In the genomic region with DNA sequence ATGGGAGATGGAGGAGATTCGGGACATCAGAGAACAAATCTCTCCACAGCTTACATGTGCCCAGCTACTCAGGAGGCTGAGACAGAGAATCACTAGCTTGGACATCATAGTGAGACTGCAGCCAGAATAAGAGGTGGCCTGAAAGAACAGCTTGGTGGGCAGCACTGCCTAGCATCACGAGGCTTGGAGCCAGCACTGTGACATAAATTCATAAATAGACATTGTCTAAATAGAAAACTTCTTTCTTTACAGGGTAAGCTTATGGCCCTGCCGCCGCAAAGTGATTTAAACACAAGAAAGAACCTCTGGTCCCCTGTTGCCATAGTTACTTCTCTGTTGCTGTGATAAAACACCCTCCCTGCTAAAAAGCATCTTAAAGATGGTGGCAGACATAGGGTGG, we compare ENCODE assay signal across 21 mouse cellular contexts. TPM values are rescaled to one million over a fixed set of nuclear protein-coding genes. Genes with fewer than 3 reads are reported as not detected.
"Had no signal": no experiment of that assay in that cellular context is flagged by ENCODE, and none has a peak within 500 bp of the region (broad histone marks: within the 10 kb centered on the region; RNA-seq: fewer than 3 reads in every experiment).

No protein-coding gene starts in this region.

- H3K27ac ChIP-seq: kidney, postnatal 0 days; layer of hippocampus, adult 2 months; macrophage; midbrain, embryonic 13.5 days; neural tube, embryonic 13.5 days had no signal

- H3K36me3 ChIP-seq: liver, embryonic 13.5 days; midbrain, embryonic 13.5 days; neural tube, embryonic 13.5 days had no signal

- H3K4me3 ChIP-seq: layer of hippocampus, adult 2 months; liver, embryonic 13.5 days; midbrain, embryonic 13.5 days; myocyte; neural tube, embryonic 13.5 days had no signal

- H3K9ac ChIP-seq: liver, embryonic 13.5 days; lung, embryonic 14.5 days; midbrain, embryonic 13.5 days; neural tube, embryonic 13.5 days had no signal

- DNase-seq: kidney, adult 2 months; kidney, postnatal 25 days; layer of hippocampus, adult 9-11 months; layer of hippocampus, postnatal 36 days; liver, embryonic 13.5 days; lung, embryonic 14.5 days; retina, postnatal 1 day; spleen, adult 18-20 months; thymus, adult 2 months; thymus, postnatal 14 days; thymus, postnatal 4 days had no signal

- H3K27me3 ChIP-seq: liver, embryonic 13.5 days; midbrain, embryonic 13.5 days; neural tube, embryonic 13.5 days had no signal

- H3K4me2 ChIP-seq: liver, embryonic 13.5 days; lung, embryonic 14.5 days; midbrain, embryonic 13.5 days; neural tube, embryonic 13.5 days had no signal

- H3K9me3 ChIP-seq: liver, embryonic 13.5 days; midbrain, embryonic 13.5 days; neural tube, embryonic 13.5 days had no signal

- ATAC-seq: intestine, postnatal 0 days; lung, postnatal 0 days; midbrain, embryonic 13.5 days; midbrain, embryonic 16.5 days had no signal

RNA-seq across cellular contexts. Expression of gene Tnfrsf19, which starts 54.1 kb away (rescaled TPM):
- total RNA-seq: monocyte, adult 5-6 weeks had no signal
- polyA plus RNA-seq: macrophage had no signal
